Mouse (Mus musculus) liver, postnatal 0 days (tissue): ENCODE data around the gene Cfl1. TPM values are rescaled to one million over a fixed set of nuclear protein-coding genes. Genes with fewer than 3 reads are reported as not detected.

Source experiments
- ATAC-seq: fragments of 200-750 bp; cut with Nextera tagmentation; 2 replicates; pipeline ENCODE4 v1.8.0; 2017; ENCODE audit warnings: mild to moderate bottlenecking, moderate library complexity
- DNase-seq: peaks from one replicate; pipeline ENCODE4 v3.0.0-alpha.2; 2016
- H3K27ac ChIP-seq: fragments of 300-500 bp; sonication (generic); 2 replicates; pipeline ENCODE4 v1.5.1; 2014; ENCODE audit warnings: antibody characterized with exemption, moderate library complexity, mild to moderate bottlenecking, low read depth
- H3K27me3 ChIP-seq: fragments of 300-500 bp; sonication (generic); 2 replicates; pipeline ENCODE4 v1.6.1; 2014; ENCODE audit warnings: low read length, control low read depth, mixed read lengths; ENCODE audit not compliant: insufficient read depth
- H3K36me3 ChIP-seq: fragments of 300-500 bp; sonication (generic); replicated peaks from 2 replicates; pipeline ENCODE4 v1.6.1; 2014; ENCODE audit warnings: mild to moderate bottlenecking, control low read depth, low read length, moderate library complexity, mixed read lengths; ENCODE audit not compliant: insufficient read depth
- H3K4me1 ChIP-seq: fragments of 300-500 bp; sonication (generic); 2 replicates; pipeline ENCODE4 v1.6.1; 2014; ENCODE audit warnings: antibody characterized with exemption, mild to moderate bottlenecking, control low read depth; ENCODE audit not compliant: insufficient read depth
- H3K4me2 ChIP-seq: fragments of 300-500 bp; sonication (generic); 2 replicates; pipeline ENCODE4 v1.6.1; 2014; ENCODE audit warnings: low read depth, mild to moderate bottlenecking, low read length, moderate library complexity, mixed read lengths
- H3K4me3 ChIP-seq: fragments of 300-500 bp; sonication (generic); 2 replicates; pipeline ENCODE4 v1.5.1; 2014; ENCODE audit warnings: low read depth, low read length
- H3K9ac ChIP-seq: fragments of 300-500 bp; sonication (generic); replicated peaks from 2 replicates; pipeline ENCODE4 v1.6.1; 2014; ENCODE audit warnings: mild to moderate bottlenecking, moderate library complexity
- H3K9me3 ChIP-seq: fragments of 300-500 bp; sonication (generic); 2 replicates; pipeline ENCODE4 v1.6.1; 2016; ENCODE audit warnings: mild to moderate bottlenecking, control low read depth, low read length, mixed read lengths
- CTCF ChIP-seq: sonication (generic); IDR thresholded peaks from 2 replicates; pipeline ENCODE4 v1.5.1; 2016; ENCODE audit warnings: antibody characterized with exemption, low read depth
- EP300 ChIP-seq: IDR thresholded peaks from 2 replicates; pipeline ENCODE4 v1.6.1; 2016; ENCODE audit warnings: antibody characterized with exemption, low read depth, mild to moderate bottlenecking
- WGBS: fragments of 180-500 bp; shearing (Covaris S2); extraction: QIAGEN DNeasy Blood & Tissue Kit; methylation state at CpG from one replicate; pipeline ENCODE4 v1.1.7; 2014; ENCODE audit not compliant: insufficient replicate concordance; 5-methylcytosine and 5-hydroxymethylcytosine counted together
- polyA plus RNA-seq: library from polyadenylated mRNA; unstranded; fragments of >200 nt; fragmentation: Nextera tagmentation; extraction: Ambion mirVana; gene quantifications from 2 replicates; pipeline ENCODE4 v1.2.1, GENCODE M21; 2015

The Cfl1 gene
- polyA plus RNA-seq, 1 experiment from 2014 or later: 843 TPM

GRCm38 (mm10) chr19:5477668-5478300 is 12.5 kb upstream of the Cfl1 start:
- Histone ChIP-seq H3K27ac (no peak overlapping the region), H3K4me3 (no peak overlapping the region), H3K4me2 (no peak overlapping the region), H3K27me3 (peaks cover 23% of the 10 kb centered on the region), H3K9me3 (no peaks in the 10 kb centered on the region), H3K36me3 (peaks cover 2% of the 10 kb centered on the region; the same call in 1 of the 2 replicates), H3K9ac (no peak overlapping the region), H3K4me1 (0 out of 2 replicates have a peak, but pooled peaks cover 3% of the 10 kb centered on the region)
- 86% methylated on average over 18 of the region's 18 CpGs for WGBS
- ATAC-seq (no peak), DNase-seq (no peak)
- TF ChIP-seq CTCF: no peak
- TF ChIP-seq EP300: no peak

DNA sequence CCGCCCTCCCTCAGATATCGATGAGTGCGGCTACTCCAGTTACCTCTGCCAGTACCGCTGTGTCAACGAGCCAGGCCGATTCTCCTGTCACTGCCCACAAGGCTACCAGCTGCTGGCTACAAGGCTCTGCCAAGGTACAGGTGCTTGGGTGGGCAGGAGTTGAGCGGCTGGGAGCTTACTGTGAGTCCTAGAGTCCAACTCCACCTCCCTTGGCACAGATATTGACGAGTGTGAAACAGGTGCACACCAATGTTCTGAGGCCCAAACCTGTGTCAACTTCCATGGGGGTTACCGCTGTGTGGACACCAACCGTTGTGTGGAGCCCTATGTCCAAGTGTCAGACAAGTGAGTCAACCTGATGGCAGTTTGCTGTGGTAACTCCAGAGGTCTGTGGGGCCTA is 10.2 kb upstream of the Cfl1 start:
- 80% methylated on average over 10 of the region's 10 CpGs for WGBS

GRCm38 (mm10) chr19:5481398-5481797 is 8.9 kb upstream of the Cfl1 start:
- no peaks in the 10 kb centered on the region for H3K27me3 ChIP-seq
- ATAC-seq (no peak), DNase-seq (no peak)
- H3K4me3 ChIP-seq: no peak overlapping the region
- no peak overlapping the region for H3K27ac ChIP-seq
- peaks cover 18% of the 10 kb centered on the region for H3K36me3 ChIP-seq
- no peak for TF ChIP-seq CTCF
- no peak for TF ChIP-seq EP300
- no peak overlapping the region for H3K9ac ChIP-seq
- no peaks in the 10 kb centered on the region for H3K4me1 ChIP-seq
- H3K9me3 ChIP-seq: no peaks in the 10 kb centered on the region
- H3K4me2 ChIP-seq: no peak overlapping the region
- WGBS: 89% methylated on average over 10 of the region's 10 CpGs

More for the DNA sequence above, 10.2 kb upstream of the Cfl1 start:
- TF ChIP-seq CTCF: no peak
- no peak for TF ChIP-seq EP300
- no peaks in the 10 kb centered on the region for H3K9me3 ChIP-seq
- H3K27ac ChIP-seq: no peak overlapping the region
- no peak overlapping the region for H3K4me3 ChIP-seq
- DNase-seq: no peak
- peaks cover 10% of the 10 kb centered on the region for H3K27me3 ChIP-seq
- ATAC-seq: peak; percentile 40
- no peak overlapping the region for H3K9ac ChIP-seq
- H3K4me1 ChIP-seq: no peaks in the 10 kb centered on the region
- H3K4me2 ChIP-seq: no peak overlapping the region
- peaks cover 8% of the 10 kb centered on the region for H3K36me3 ChIP-seq

DNA sequence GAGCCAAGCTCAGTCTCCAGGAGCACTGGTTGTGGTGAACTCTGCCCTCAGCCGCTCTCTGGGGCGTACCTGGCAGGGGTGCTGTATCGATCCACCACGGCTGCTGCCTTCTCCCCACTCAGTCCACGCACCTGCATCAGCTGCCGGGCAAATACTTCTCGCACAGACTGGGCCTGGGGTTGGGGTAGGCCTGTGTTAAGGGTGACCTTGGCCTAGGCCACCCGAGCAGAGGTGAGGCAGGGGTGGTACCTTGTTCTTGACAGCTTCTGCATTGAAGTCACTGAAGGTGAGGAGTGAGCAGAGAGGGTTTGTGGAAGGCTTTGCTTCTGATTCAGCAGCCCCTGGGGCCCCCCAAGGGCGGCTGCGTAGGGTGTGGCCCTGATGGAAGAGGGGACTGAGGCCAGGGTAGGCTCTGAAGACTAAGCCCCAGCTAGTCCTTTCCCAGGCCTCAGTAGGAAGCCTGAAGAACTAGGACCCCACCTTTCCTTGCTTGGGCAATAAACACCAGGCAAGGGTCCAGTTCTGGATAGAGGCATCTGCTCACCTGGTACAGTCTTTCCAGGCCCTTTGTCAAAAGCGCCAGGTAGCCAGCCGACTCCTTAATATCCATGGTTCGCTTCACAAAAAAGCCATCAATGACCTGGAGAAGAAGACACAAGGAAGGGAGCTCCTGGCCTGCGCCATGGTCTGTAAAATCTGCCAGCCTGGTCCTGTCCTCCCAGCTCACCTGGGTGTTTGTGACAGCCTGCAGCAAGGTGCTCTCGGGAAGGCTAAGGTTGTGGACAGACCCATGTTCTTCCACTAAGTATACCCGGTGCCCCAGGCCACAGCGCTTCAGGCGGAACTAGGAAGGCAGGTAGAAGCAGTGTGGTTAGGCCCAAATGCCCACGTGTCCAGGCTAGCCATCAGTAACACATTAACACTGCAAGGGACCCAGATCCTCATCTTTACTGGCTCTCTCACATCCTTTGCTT is 6.6 kb upstream of the Cfl1 start:
- ATAC-seq: no peak

DNA sequence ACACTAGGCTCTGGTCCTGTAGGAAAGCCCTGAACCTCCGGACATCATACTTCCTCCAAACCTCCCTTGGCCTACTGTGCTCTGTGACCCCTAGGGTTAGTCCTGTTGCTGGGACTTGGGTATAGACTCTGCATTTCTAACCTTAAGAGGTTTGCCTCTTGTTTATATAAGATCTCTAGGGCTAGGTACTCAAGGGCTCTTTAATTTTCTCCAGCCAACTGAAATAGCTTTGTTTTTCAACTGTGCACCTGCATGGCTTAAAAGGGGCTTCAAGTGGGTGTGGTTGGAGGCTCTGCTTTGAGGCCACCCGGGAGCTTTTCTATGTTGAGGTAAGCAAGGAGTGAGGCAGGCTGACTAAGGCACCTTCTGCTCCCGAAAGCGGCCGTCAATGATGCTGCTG is 5.8 kb upstream of the Cfl1 start:
- H3K36me3 ChIP-seq: peaks cover 18% of the 10 kb centered on the region
- no peaks in the 10 kb centered on the region for H3K9me3 ChIP-seq
- ATAC-seq: no peak
- TF ChIP-seq EP300: no peak
- TF ChIP-seq CTCF: no peak
- H3K4me2 ChIP-seq: no peak overlapping the region
- WGBS: 86% methylated on average over 5 of the region's 5 CpGs
- no peaks in the 10 kb centered on the region for H3K27me3 ChIP-seq
- no peak overlapping the region for H3K27ac ChIP-seq
- no peak for DNase-seq
- H3K4me3 ChIP-seq: no peak overlapping the region
- H3K9ac ChIP-seq: no peak overlapping the region
- H3K4me1 ChIP-seq: peaks cover 20% of the 10 kb centered on the region

More for the DNA sequence above, 6.6 kb upstream of the Cfl1 start:
- 84% methylated on average over 19 of the region's 19 CpGs for WGBS
- Histone ChIP-seq H3K9ac (no peak overlapping the region), H3K4me1 (peaks cover 16% of the 10 kb centered on the region), H3K9me3 (no peaks in the 10 kb centered on the region), H3K36me3 (peaks cover 18% of the 10 kb centered on the region), H3K4me3 (no peak overlapping the region), H3K27ac (no peak overlapping the region), H3K4me2 (no peak overlapping the region), H3K27me3 (no peaks in the 10 kb centered on the region)
- TF ChIP-seq EP300: no peak
- TF ChIP-seq CTCF: no peak
- no peak for DNase-seq

DNA sequence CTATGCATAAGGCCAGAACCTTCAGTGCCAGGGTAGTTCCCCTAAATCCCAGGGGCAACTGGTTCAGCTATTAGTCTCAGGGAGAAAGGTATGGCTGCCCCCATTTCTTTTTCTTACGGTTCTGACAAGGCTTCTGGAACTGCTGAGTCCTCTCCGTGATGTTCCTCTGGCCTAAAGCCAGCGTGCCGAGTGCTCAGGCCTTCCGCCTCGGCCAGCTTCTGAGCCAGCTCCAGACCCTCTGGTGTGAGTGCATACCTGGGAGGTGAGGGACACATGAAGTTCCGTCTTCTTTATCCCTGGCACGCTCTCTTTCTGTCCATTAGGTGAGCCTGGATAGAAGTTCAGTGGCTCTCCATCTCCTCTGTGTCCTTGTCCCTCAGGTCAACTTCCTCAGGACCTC is 4.9 kb upstream of the Cfl1 start:
- WGBS: 92% methylated on average over 8 of the region's 8 CpGs
- Histone ChIP-seq H3K4me2 (no peak overlapping the region), H3K9ac (no peak overlapping the region), H3K36me3 (peaks cover 18% of the 10 kb centered on the region), H3K4me3 (no peak overlapping the region), H3K9me3 (no peaks in the 10 kb centered on the region), H3K27me3 (no peaks in the 10 kb centered on the region), H3K27ac (no peak overlapping the region), H3K4me1 (peaks cover 24% of the 10 kb centered on the region)
- DNase-seq (no peak), ATAC-seq (no peak)
- TF ChIP-seq EP300 (no peak), CTCF (no peak)
